Mouse (Mus musculus): ENCODE results near the gene Meis2. TPM values are rescaled to one million over a fixed set of nuclear protein-coding genes. Genes with fewer than 3 reads are reported as not detected.
A peak's percentile ranks its signal among the peaks of the same experiment; 100 is the strongest.

Gene Meis2
- polyA plus RNA-seq, 1 experiment from 2014 or later: 74.1 TPM

- H3K27me3 ChIP-seq (replicated peaks): no peaks in the 10 kb centered on the region
- WGBS: 41% methylated on average over 2 of the region's 2 CpGs
Measured at GRCm38 (mm10) chr2:115869966-115870365, 195.7 kb downstream of the Meis2 start.

DNA sequence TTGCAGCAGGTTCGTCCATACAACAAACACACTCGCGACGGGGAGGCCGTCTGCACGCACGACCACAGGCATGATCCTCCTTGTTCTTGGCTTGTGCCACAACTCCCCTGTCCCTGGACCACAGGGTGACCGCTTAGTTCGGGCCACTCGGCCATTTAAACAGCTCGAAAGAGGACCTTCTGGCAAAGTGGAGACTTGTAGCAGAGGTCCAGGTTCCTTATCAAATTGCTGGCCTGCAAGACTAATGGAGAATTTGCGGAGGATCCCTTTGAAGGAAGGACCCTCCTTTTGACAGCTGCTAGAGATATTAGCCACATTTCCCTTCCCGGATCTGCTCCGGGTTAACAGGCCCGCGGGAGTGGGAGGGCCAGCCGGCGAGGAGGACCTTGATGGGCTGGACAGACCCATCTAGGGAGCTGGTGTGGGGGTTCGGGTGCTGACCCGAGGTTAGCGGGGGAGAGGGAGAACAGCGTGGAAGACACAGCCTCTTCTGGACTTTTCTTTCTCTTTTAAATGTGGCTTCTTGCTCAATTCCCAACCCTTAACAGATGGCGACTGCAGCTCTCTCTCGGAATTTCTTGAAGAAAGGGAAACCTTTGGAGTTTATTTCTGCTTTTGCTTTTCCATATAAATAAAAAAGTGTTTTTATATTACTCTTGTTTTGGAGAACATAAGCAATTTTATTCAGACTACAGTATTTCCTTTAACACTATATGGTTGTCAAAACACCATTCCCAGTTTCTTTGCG is 204.9 kb downstream of the Meis2 start:
- H3K4me2 ChIP-seq: peak overlapping the region; percentile 31
- ATAC-seq (replicated peaks): no peak
- 7% methylated on average over 25 of the region's 25 CpGs for WGBS
- H3K36me3 ChIP-seq (replicated peaks): no peaks in the 10 kb centered on the region
- H3K27me3 ChIP-seq (replicated peaks): peaks cover 14% of the 10 kb centered on the region
- H3K9ac ChIP-seq: peak overlapping the region; percentile 4; the same call in 1 of the 2 replicates
- H3K4me1 ChIP-seq: peaks cover 27% of the 10 kb centered on the region
- H3K27ac ChIP-seq: peak overlapping the region; percentile 66
- no peaks in the 10 kb centered on the region for H3K9me3 ChIP-seq
- no peak overlapping the region for H3K4me3 ChIP-seq

More at GRCm38 (mm10) chr2:115869966-115870365, 195.7 kb downstream of the Meis2 start:
- Histone ChIP-seq H3K4me3 (no peak overlapping the region), H3K27ac (no peak overlapping the region), H3K36me3 (replicated peaks) (no peaks in the 10 kb centered on the region), H3K4me2 (no peak overlapping the region), H3K4me1 (no peaks in the 10 kb centered on the region), H3K9ac (no peak overlapping the region), H3K9me3 (no peaks in the 10 kb centered on the region)
- ATAC-seq (replicated peaks): no peak

DNA sequence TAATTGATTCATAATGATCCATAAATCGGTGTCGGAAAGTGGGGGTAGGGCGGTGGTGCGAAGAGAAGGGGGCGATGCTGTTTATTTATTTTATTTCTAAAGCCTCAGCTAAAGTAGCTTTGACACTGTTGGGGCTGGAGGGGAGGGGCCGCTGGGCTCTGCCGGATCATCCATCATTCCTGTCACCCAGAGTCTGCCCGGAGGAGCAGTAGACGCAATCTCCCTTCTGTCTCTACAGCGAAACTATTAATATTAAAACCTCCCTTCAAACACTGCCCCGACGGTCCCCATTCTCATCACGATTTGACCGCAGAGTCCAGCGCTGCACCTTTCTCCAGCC is 205.5 kb downstream of the Meis2 start:
- 0% methylated on average over 15 of the region's 15 CpGs for WGBS
- peaks cover 30% of the 10 kb centered on the region for H3K4me1 ChIP-seq
- no peak overlapping the region for H3K9ac ChIP-seq
- H3K9me3 ChIP-seq: no peaks in the 10 kb centered on the region
- no peaks in the 10 kb centered on the region for H3K36me3 ChIP-seq (replicated peaks)
- peak overlapping the region; percentile 66; the same call in 1 of the 2 replicates for H3K27ac ChIP-seq
- H3K27me3 ChIP-seq (replicated peaks): peaks cover 14% of the 10 kb centered on the region
- H3K4me2 ChIP-seq: peak overlapping the region; percentile 31
- peak; percentile 37; the same call in 1 of the 2 replicates for ATAC-seq (replicated peaks)
- H3K4me3 ChIP-seq: no peak overlapping the region

- Histone ChIP-seq H3K4me1 (peaks cover 35% of the 10 kb centered on the region), H3K4me2 (peak overlapping the region; percentile 31), H3K27me3 (replicated peaks) (peaks cover 14% of the 10 kb centered on the region), H3K9ac (0 out of 2 replicates have a peak overlapping the region, but pooled peaks have one; percentile 2), H3K27ac (peak overlapping the region; percentile 66), H3K36me3 (replicated peaks) (no peaks in the 10 kb centered on the region), H3K4me3 (0 out of 2 replicates have a peak overlapping the region, but pooled peaks have one; percentile 4), H3K9me3 (no peaks in the 10 kb centered on the region)
- WGBS: 1% methylated on average over 27 of the region's 27 CpGs
- ATAC-seq (replicated peaks): peak; percentile 38; the same call in 1 of the 2 replicates
Measured at GRCm38 (mm10) chr2:115859371-115860140, 206.1 kb downstream of the Meis2 start.

DNA sequence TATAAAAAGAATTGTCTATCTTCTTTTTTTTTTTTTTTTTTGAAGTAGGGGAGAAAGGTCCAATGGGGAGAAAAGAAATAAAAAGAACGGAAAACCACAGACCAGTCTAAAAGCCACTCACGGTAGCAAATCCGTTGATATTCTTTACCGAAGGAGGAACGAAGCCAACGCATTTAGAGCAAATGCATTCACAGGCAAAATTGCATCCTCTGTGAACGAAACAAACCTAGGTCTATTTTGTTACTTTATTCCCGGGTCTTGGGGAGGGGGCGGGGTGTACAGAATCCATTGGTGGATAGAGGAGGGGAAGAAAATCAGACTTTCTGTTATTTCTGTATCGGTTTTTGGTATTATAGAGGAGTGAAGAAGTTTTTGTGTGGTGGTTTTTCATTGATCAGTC is 206.7 kb downstream of the Meis2 start:
- ATAC-seq (replicated peaks): no peak
- peaks cover 38% of the 10 kb centered on the region for H3K4me1 ChIP-seq
- under 1% methylated on average over 10 of the region's 10 CpGs for WGBS

GRCm38 (mm10) chr2:115858246-115858645 is 207.4 kb downstream of the Meis2 start:
- Histone ChIP-seq H3K4me3 (no peak overlapping the region), H3K36me3 (replicated peaks) (no peaks in the 10 kb centered on the region), H3K9me3 (no peaks in the 10 kb centered on the region), H3K27ac (peak overlapping the region; percentile 57), H3K4me2 (no peak overlapping the region), H3K27me3 (replicated peaks) (peaks cover 26% of the 10 kb centered on the region), H3K4me1 (peaks cover 38% of the 10 kb centered on the region), H3K9ac (no peak overlapping the region)
- ATAC-seq (replicated peaks): no peak
- WGBS: 8% methylated on average over 8 of the region's 8 CpGs

More for the DNA sequence above, 206.7 kb downstream of the Meis2 start:
- Histone ChIP-seq H3K9me3 (no peaks in the 10 kb centered on the region), H3K36me3 (replicated peaks) (no peaks in the 10 kb centered on the region), H3K27me3 (replicated peaks) (peaks cover 20% of the 10 kb centered on the region), H3K27ac (peak overlapping the region; percentile 66), H3K4me2 (peak overlapping the region; percentile 31; the same call in 1 of the 2 replicates), H3K9ac (no peak overlapping the region), H3K4me3 (0 out of 2 replicates have a peak overlapping the region, but pooled peaks have one; percentile 4)

DNA sequence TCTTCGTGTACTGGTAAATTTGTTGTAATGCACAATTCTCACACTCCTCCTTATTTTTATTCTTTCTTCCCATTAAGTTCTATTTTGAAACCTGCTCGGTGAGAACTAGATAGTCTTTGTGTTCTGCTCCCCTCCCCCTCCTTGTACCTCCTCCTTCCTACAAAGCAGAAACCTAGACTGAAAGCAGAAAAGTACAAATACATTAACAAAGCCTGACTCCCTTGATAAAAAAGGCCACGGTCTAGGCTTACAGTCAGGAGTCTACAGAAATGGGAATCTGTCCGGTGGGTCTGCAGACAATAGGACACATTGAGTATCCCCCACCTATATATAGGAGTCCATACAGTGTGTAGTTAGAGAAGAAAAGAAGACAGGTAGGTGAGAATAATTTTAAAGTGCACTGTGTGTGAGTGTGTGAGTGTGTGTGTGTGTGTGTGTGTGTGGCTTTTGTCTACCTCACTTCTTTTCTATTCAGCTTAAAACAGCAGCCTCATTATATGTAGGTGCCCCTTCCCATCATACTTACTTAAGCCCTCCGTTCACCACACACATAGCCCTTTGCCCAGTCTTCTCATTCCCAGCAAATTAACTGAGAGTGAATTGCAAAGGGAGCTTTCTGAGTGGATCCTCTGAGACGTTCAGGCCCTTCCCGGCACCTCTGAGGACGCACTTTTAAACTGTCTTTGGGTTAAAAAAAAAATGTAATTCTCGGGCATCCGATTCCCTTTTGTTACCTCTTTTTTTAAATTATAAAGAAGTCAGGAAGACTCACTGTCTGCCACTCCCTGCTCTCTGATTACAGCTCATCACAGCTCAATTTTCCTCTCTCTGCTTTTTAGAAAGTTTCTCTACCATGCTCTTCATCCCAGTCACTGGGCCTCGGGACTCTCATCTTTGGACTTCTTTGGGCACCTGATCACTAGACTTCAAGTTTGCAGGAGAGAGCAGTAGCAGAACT is 208.2 kb downstream of the Meis2 start:
- Histone ChIP-seq H3K27ac (peak overlapping the region; percentile 57), H3K36me3 (replicated peaks) (no peaks in the 10 kb centered on the region), H3K4me1 (peaks cover 44% of the 10 kb centered on the region), H3K4me3 (no peak overlapping the region), H3K9me3 (no peaks in the 10 kb centered on the region), H3K9ac (no peak overlapping the region), H3K27me3 (replicated peaks) (peaks cover 32% of the 10 kb centered on the region), H3K4me2 (no peak overlapping the region)
- no peak for ATAC-seq (replicated peaks)
- 8% methylated on average over 11 of the region's 11 CpGs for WGBS

DNA sequence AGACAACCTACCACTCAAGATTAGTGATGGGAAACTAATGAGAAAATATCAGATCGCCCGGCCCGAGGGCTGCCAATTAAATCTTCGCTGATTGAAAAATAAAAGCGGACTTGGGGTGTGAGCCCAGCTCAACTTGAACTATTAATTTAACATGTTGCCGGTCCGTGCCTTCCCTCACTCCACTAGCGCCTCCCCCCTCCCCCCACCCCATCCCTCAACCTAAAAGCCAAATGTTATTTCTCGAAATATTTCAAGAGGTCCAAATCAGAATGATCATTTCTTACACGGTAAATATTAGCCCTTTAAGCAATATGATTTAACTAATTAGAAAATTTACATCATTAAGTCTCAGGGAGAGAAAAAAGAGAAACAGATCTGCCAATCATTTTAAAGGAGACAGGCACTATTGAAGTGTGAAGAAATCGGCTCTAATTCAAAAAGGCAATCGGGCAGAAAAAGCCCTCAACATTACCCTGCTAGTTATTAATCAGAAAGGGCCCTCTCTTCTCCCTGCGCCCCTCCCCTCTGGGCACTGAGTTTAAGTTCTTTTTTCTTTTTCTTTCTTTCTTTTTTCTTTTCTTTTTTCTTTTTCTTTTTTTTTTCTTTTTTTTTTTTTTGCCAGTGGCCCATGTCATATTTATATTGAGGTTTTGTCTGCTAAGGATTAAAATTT is 209.1 kb downstream of the Meis2 start:
- no peak for ATAC-seq (replicated peaks)
- WGBS: 1% methylated on average over 13 of the region's 13 CpGs
- H3K27me3 ChIP-seq (replicated peaks): peaks cover 35% of the 10 kb centered on the region

DNA sequence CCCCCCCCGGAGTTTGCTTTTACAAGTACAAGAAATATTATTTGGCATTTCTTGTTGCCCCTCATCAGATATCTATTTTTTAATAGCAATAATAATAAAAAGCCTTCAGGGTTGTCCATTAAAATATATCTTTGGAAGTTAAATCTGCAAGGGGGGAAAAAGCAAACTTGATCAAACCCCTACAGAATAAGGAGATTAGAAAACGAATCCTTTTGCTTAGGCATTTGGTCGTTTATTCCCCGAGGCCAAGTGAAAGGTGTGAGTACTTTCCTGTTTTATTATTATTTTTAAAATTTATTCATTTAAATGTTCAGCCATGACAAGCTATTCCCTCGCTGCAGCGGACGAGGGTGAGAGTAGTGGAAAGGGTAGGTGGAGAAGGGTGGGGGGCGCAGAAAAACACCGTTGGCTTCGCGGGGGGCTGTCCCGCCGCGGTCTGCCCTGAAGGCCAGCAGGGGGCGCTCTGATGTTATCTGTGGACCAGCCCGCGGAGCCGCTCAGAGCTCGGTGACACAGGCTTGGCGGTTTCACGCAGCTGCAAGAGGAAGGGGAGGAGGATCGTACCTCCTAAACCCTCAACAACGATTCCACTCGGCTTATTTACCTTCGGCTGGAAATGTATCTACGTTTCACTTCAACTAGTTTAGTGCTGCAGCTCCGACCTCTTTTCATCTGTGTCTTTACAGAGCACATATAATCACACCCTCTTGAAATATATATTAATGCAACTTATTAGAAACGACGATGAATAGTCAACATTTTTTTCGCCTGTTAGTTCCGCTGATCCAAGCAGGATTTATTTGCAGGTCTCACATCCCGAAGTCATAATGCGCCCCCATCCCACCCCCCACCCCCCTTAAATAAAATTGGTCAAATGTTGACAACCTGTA is 209.9 kb downstream of the Meis2 start:
- ATAC-seq (replicated peaks): peak; percentile 72
- Histone ChIP-seq H3K27me3 (replicated peaks) (peaks cover 41% of the 10 kb centered on the region), H3K4me2 (peak overlapping the region; percentile 41), H3K4me3 (peak overlapping the region; percentile 31), H3K27ac (peak overlapping the region; percentile 27; the same call in 1 of the 2 replicates), H3K9ac (no peak overlapping the region), H3K4me1 (peaks cover 46% of the 10 kb centered on the region), H3K36me3 (replicated peaks) (no peaks in the 10 kb centered on the region), H3K9me3 (no peaks in the 10 kb centered on the region)
- WGBS: under 1% methylated on average over 33 of the region's 33 CpGs

More for the DNA sequence above, 209.1 kb downstream of the Meis2 start:
- peak overlapping the region; percentile 27; the same call in 1 of the 2 replicates for H3K27ac ChIP-seq
- peak overlapping the region; percentile 31 for H3K4me3 ChIP-seq
- no peaks in the 10 kb centered on the region for H3K9me3 ChIP-seq
- no peak overlapping the region for H3K9ac ChIP-seq
- H3K4me2 ChIP-seq: peak overlapping the region; percentile 41
- peaks cover 48% of the 10 kb centered on the region for H3K4me1 ChIP-seq
- no peaks in the 10 kb centered on the region for H3K36me3 ChIP-seq (replicated peaks)

- Histone ChIP-seq H3K4me3 (peak overlapping the region; percentile 13; the same call in 1 of the 2 replicates), H3K9ac (peak overlapping the region; percentile 7; the same call in 1 of the 2 replicates), H3K27me3 (replicated peaks) (peaks cover 43% of the 10 kb centered on the region), H3K36me3 (replicated peaks) (no peaks in the 10 kb centered on the region), H3K9me3 (no peaks in the 10 kb centered on the region), H3K4me1 (peaks cover 37% of the 10 kb centered on the region), H3K27ac (peak overlapping the region; percentile 58), H3K4me2 (peak overlapping the region; percentile 41)
- under 1% methylated on average over 25 of the region's 25 CpGs for WGBS
- no peak for ATAC-seq (replicated peaks)
Measured at GRCm38 (mm10) chr2:115854828-115855311, 210.8 kb downstream of the Meis2 start.
